Mouse (Mus musculus) cerebellum, postnatal 10 days (tissue): ENCODE measurements around the gene Vta1.

Source experiments
- DNase-seq, 2 experiments: peaks; one replicate each; pipeline ENCODE4 v3.0.0; 2021; ENCODE audit warnings: mixed read lengths in 2 of 2

The Vta1 gene

DNA sequence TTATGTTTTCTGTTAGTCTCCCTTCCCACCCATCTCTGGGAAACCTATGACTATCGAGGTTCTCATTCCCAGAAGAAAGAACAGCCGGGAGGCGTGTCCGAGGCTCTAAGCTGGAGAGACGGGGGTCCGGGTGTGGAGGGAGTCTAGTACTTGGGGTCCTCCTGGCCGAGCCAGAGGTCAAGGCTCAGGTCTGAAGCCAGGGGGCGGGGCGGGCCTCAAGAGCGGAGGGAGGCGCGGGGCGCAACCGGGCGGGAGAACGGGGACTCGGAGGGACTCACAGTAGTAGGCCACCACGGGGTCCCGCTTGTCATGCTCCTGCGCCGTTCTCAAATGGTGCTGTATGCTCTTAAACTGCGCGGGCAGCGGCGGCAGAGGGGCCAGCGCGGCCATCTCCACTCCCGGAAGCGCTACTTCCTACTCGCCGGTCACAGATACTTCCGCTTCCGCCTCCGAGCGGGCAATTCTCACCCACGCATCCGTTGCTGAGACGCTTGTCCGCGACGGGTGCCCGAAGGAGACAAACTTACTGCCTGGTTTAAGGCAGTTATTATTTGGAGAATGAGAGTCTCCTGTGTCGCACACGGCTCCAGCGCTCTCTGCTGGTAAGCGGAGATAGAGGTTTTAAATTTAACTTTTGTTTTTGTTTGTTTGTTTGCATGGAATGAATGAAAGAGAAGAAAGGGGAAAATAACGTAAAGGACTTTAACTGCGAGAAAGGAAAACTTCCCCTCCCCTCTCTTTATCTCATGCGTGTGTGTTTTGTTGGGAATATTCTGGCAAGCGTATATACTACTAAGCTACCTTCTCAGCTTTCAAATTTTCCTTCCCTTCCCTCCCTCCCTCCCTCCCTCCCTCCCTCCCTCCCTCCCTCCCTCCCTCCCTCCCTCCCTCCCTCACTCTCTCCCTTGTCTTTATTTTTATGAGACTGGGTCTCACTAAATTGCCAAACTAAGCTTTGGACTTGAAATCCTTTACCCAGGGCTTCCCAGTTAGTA lies at the start of gene Vta1, which contains the start of gene Nmbr:
Gene Vta1 (minus strand): TSS at position 489 of the 995 bp plus-strand sequence.
Gene Nmbr (plus strand): TSS at position 520 of the 995 bp plus-strand sequence.
- peak; percentile 97 to 98 for DNase-seq

DNA sequence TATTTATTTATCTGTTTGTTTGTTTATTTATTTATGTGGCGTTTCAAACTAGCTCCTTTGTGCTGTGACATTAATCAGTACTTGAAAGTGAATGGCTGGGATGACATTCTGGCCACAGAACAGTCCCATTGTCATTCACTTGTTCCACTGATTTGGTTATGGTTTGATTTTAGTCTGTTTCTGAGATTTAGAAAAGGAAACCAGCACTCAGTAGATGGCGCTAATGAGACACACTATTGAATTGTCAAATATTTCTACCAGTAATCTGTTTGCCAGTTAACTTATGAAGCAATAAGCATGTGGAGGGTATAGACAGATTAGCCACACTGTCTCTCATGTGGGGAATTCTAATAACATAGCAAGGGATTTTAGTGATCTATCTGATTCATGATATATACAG lies 28.9 kb upstream of the Vta1 start:
- peak; percentile 68 to 84 for DNase-seq

DNA sequence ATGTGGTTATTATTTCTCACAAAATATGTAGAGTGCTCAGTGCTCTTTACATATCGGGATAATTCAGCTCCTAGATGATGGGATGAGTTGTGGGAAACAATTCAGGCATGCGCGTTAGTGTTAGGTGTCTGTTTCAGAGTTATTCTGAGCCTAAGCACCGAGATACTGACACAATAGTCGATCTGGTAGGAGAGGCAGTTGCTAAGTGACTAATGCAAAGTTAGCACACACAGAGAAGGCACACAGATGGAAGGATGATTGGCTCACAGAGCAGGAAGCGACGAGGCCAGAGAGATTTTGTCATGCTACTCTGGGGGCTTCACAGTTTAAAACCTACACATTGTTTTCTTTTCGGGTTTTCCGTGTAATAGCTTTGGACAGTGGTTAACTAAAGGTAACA lies 20.3 kb upstream of the Vta1 start:
- no peak for DNase-seq

DNA sequence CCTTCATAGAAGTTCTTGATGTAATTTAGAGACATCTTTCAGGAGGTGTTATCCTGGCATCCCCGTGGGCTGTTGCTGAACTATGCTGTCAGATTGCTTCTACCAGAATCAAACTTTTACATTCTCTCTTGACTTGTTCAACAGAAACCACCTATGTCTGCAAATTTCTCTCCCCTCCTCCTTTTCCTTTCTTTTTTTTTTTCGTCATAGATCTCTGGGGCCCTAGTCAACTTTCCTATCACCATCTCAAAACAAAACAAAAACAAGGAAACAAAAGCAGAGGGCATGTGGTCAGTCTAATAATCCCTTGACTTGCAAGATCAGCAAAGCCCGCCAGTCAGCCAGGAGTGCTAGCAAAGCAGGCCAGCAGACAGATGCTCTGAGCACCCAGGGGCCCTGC lies 12.8 kb upstream of the Vta1 start, which contains the start of gene Gje1:
Gene Gje1 (minus strand): TSS at position 101 of the 400 bp plus-strand sequence.
- no peak for DNase-seq

DNA sequence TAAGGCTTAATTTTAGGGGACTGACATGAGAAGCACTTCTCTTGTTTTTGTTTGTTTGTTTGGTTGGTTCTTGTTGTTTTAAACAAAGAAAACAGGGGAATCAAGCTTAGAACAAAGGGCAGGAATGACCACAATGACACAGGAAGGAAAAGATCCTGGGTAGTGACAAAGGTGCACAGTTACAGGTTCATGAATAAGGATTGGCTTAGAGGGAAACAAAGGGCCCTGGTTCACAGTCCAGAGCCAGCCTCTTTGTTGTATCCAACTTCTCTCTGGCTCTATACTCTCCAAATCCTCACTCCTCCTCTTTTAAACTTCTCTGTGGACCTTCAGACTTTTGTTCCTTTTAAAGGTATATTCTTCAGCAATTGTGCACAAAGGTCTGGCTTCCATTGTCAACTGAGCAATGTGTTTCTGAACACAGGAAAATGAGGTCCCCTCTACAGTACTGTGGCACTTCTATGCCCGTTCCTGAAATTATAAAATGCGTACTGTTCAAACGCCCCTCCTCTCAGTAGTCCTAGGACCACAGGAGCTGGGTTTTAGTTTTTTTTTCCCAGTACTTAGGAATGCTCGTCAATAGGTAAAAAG lies 1.4 kb downstream of the Vta1 start:
- no peak for DNase-seq

DNA sequence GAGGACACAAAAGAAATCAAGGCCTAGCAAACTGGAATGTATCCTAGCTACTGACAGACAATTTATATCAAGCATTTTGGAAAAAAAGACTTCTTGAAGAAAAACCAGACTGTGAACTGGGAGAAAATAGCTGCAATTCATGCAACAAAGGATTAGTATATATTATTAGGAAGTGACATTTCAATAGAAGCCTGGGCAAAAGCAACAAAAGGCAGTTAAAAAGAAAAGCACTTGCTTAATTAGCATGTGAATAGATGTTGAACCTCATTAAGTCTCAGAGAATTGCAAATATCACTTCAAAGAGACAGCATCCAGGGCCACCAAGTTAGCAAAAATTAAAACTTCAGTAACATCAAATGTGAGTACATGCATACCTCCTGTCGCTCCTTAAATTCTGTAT lies 2.1 kb downstream of the Vta1 start:
- DNase-seq, result no peak

DNA sequence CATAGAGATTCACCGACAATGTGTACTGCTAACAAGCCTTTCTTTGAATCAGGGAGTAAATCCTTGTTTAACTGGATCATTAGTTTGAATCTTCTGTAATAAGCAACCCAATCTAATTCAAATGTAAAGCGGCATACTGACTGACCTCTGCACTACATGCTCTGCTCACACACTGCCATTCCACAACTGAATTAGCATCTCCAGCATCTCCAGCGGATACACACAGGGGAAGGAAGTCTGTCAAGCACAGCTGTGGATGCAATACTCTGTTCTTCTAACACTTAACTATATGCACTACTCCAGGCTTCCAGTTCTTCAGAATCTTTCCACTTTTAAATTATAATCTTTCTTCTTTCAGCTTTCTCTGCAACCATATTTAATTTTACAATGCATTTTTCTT lies 15.0 kb downstream of the Vta1 start:
- no peak for DNase-seq

DNA sequence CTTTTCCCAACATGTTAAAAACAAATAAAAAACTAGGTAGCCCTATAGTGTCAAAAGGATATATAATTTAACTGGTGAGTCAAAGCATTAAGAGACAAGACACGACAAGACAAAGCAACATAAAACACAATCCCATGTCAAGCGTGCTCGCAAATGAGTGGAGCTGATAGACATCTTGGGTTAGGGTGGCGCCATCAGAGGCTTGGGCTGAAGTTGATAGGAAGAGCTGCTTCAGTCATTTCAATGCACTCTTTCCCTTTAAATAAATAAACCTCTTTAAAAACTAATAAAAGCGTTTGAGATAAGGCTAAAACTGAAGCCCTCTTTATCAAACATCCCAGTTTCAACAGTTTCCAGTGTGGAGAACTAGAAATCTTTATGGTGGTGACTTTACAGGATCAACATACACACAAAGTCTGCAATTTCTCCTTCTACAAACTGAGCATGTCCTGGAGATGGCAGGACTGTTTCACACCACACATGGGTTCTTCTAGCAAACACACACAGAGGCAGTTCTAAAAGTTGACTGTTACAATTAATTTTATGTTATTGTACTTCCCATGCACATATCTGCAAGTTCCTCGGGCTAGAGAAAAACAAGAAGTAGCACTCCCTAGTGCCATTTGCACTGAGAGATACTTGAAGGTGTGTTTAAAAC lies 16.4 kb downstream of the Vta1 start:
- DNase-seq, result no peak

DNA sequence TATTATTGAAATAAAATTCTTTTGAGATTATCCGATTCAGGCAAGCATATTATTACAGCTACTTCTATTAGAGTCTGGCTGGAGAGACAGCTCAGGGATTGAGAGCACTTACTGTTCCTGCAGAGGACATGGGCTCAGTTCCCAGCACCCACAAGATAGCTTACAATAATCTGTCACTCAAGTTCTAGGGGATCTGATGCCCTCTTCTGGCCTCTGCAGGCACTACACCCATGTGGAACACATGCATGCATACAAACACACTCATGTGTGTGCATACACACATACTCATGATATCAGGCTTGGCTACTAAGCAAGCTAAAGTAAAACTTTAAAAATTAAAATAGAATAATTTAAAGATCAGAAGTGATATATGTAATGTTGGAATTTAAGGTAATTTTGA lies 19.7 kb downstream of the Vta1 start:
- no peak for DNase-seq

DNA sequence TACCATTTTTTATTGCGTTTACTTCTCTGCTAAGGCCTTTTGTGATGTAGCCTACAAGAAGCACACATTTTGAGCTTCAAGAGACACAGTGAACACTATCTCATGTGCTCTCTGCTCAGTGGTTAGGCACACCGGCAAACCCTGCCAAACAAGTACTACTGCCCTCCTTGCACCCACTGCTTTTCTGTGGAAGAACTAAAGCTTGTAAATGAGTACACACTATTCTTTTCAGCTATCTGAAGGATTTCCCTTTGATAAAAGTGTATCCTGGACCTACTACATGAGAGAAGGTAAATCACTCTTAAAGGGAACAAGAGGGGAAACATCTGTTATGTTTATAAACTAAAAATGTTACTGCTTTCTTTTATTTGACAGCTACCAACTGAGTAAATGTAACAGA lies 39.2 kb downstream of the Vta1 start:
- DNase-seq, result no peak

DNA sequence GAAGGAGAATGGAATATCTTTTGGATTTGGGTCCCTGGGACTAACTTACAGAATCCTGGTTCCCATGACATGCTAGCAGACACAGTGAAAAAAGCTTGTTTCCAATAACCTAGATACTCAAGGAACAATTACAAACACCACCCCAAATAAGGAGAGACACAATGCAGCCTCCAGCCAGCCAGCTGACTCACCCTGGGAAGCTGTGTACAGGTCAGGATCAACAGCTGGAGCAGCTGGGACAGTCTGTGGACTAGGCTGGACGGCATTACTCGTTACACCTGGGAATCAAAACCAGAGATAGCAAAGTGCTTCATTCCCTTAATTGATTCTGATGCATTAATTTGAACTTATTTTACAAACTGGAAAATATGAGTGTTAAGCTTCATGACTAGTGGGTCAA lies 44.5 kb downstream of the Vta1 start:
- DNase-seq, result no peak

DNA sequence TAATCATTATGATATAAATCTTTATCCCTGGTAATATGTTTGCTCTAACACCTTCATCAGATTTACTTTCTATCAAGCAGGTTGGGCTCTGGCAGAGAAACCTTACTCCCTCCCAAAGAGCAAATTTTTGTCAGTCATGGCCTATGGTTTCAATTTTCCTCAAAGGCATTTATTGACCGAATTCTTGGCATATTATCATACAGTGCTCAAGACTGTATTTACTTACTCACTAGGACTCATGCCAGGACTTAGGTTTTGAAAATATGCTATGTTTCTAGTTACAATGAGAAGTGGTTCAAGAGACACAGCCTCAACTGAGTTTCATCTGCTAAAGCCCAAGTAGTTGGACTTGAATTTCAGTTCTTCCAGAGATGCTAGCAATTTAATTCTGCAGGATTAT lies 65.7 kb downstream of the Vta1 start:
- DNase-seq, result no peak

DNA sequence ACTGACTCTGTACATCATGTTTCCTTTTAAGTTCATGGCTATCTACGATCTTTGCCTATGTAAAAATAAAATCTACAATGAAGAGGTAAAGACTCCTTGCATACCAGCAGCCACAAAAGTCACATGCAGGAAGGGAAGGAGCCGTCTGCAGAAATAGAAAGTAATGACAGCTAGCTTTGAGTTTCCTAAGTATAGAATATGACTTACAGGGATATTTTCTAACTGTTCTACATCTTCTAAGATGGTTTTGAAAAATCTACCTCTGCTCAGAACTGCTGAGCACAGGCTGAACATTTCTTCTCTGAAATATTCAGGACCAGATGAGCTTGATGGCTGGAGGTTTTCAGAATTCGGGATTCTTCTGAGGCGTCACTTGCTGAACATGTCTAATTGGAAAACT lies 66.3 kb downstream of the Vta1 start:
- DNase-seq, result no peak

DNA sequence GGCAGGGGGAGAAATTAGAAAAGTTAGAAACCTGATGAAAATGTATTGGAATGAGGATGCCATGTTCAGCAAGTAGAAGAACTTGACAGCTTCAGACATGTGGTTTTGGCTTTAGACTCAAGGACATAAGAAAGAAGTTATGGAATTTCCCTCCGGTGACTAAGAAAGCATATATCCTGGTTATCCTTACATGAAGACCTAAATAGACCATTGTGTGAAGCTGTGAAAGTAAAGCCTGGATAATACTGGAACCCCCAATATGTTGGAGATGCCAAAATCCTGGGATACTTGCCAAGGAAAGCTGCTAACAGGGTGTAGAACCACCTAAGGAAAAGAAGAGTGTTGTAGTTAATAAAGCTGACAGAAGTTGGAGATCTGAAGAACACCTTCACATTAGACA lies 79.7 kb downstream of the Vta1 start:
- DNase-seq, result no peak

DNA sequence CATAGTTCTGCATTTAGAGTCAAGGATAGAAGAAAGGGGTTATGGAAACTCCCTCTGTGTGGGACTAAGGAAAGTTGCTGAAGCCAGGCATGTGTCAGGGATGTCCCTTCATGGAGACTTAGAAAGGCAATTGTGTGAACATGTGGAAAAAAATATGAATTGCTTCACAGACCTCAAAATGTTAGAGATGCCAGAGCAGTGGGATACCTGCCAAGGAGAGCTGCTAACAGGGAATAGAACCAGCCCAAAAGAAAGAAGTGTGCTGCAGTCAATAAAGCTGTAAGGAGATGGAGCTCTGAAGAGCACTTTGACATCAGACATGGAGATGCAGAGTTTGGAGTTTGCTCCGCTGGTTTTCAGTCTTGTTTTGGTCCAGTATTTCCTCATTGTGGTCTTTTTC lies 86.2 kb downstream of the Vta1 start:
- no peak for DNase-seq

DNA sequence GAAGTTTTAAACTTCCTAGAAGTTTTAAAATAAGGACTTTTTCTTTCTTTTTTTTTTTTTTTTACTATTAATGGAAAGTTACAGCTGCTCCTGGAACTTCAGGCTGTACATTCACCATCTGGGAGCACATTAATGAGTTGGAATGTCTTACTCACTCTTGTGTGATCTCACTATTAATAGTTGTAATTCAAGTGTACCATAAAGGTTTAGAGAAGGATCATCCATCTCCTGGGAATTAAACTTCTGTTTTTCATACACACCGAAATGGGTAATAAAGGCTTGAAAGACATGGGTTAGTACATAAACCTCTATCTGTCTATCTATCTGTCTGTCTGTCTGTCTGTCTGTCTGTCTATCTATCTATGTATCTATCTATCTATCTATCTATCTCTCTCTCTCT lies 87.1 kb downstream of the Vta1 start:
- DNase-seq, result no peak

DNA sequence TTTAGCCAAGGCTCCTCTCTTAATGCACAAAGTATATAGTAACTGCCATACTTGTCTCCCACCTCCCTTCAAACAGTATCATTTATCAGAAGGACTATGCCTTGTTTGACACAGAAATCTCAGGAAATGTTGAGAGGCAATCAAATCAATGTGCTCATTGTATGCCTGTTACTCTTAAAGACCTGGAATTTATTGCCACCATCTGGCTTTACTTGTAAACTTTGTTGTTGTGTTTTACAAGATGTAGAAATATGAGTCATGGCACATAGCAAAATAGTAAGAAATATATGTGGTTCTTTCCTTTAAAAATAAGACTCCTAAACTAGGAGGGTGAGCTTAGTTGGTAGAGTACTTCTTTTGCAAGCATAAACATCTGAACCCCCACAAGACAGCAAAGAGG lies 89.9 kb downstream of the Vta1 start:
- no peak for DNase-seq

DNA sequence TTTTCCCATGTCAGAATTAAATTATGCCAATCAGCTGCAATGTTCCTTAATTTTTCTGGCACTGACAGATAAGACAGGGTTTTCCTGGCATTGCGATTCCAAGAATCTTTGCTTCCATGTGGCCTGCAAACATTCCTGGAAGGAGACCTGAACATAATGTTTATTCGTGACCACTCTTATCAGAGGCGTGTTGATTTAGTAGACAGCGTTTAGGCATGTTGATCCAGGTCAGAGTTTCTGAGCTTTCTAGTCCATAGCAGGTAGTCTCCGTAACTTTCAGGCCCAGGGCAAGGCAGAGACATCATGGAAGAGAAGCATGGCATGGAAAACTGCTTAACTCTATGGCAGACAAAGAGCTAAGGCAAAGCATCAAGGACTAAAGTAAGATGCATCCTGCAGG lies 97.8 kb downstream of the Vta1 start:
- DNase-seq, result no peak
